Mouse (Mus musculus): ENCODE measurements around the gene Usp29. TPM values are rescaled to one million over a fixed set of nuclear protein-coding genes. Genes with fewer than 3 reads are reported as not detected.
"Not testable (repeated sequence)": the region's sequence is repeated elsewhere in the genome, so short reads cannot be mapped to it uniquely, and the experiment has no call there.

Usp29 gene
- total and polyA plus RNA-seq, 3 experiments = 0.31 to 1.4 (median 1.2) TPM

- DNase-seq = no peak
Observed at GRCm38 (mm10) chr7:6874448-6874847, 144.1 kb downstream of the Usp29 start.

- no peak for DNase-seq
Observed at GRCm38 (mm10) chr7:6878202-6878601, 147.8 kb downstream of the Usp29 start.

- DNase-seq = not testable (repeated sequence)
Observed at GRCm38 (mm10) chr7:6878849-6879248, 148.5 kb downstream of the Usp29 start.

- no peak for DNase-seq
Observed at GRCm38 (mm10) chr7:6879512-6880164, 149.3 kb downstream of the Usp29 start.

- DNase-seq = not testable (repeated sequence)
Observed at GRCm38 (mm10) chr7:6880918-6881317, 150.5 kb downstream of the Usp29 start.

GRCm38 (mm10) chr7:6881473-6882046 is 151.2 kb downstream of the Usp29 start:
- no peak for DNase-seq

GRCm38 (mm10) chr7:6883376-6884147 is 153.2 kb downstream of the Usp29 start:
- DNase-seq = no peak

- no peak for DNase-seq
Observed at GRCm38 (mm10) chr7:6885416-6885815, 155.0 kb downstream of the Usp29 start.

- no peak for DNase-seq
Observed at GRCm38 (mm10) chr7:6886896-6887295, 156.5 kb downstream of the Usp29 start.

- DNase-seq = no peak
Observed at GRCm38 (mm10) chr7:6889871-6890270, 159.5 kb downstream of the Usp29 start.

- DNase-seq = no peak
Observed at GRCm38 (mm10) chr7:6891206-6891605, 160.8 kb downstream of the Usp29 start.

- not testable (repeated sequence) for DNase-seq
Observed at GRCm38 (mm10) chr7:6897021-6897420, 166.6 kb downstream of the Usp29 start.

GRCm38 (mm10) chr7:6900672-6901071 is 170.3 kb downstream of the Usp29 start:
- DNase-seq = no peak

- DNase-seq = no peak
Observed at GRCm38 (mm10) chr7:6903489-6903888, 173.1 kb downstream of the Usp29 start.

- no peak for DNase-seq
Observed at GRCm38 (mm10) chr7:6910527-6910926, 180.1 kb downstream of the Usp29 start.

- DNase-seq = no peak
Observed at GRCm38 (mm10) chr7:6911731-6912130, 181.4 kb downstream of the Usp29 start.

GRCm38 (mm10) chr7:6913439-6914380 is 183.3 kb downstream of the Usp29 start:
- DNase-seq = peak; percentile 9

GRCm38 (mm10) chr7:6917126-6917525 is 186.7 kb downstream of the Usp29 start:
- no peak for DNase-seq

- DNase-seq = peak; percentile 72
Observed at GRCm38 (mm10) chr7:6918267-6918666, 187.9 kb downstream of the Usp29 start.

- DNase-seq = no peak
Observed at GRCm38 (mm10) chr7:6919131-6919870, 188.9 kb downstream of the Usp29 start.

GRCm38 (mm10) chr7:6923515-6923914 is 193.1 kb downstream of the Usp29 start:
- no peak for DNase-seq
